Mouse (Mus musculus) limb, embryonic 10.5 days (tissue): Measurements from ENCODE around the gene Myf5. TPM values are rescaled to one million over a fixed set of nuclear protein-coding genes. Genes with fewer than 3 reads are reported as not detected.

ENCODE experiments used
- DNase-seq: peaks from one replicate; pipeline ENCODE4 v3.0.0-alpha.2; 2017; ENCODE audit warnings: low spot score
- H3K27ac ChIP-seq: fragments of 300-500 bp; sonication (generic); 2 replicates; pipeline ENCODE4 v1.5.1; 2016; ENCODE audit warnings: mild to moderate bottlenecking
- H3K27me3 ChIP-seq: fragments of 300-500 bp; sonication (generic); 2 replicates; pipeline ENCODE4 v1.6.1; 2016; ENCODE audit warnings: low read depth, mild to moderate bottlenecking; ENCODE audit not compliant: poor library complexity, severe bottlenecking
- H3K36me3 ChIP-seq: fragments of 300-500 bp; sonication (generic); 2 replicates; pipeline ENCODE4 v1.6.1; 2016; ENCODE audit warnings: mild to moderate bottlenecking, moderate library complexity
- H3K4me1 ChIP-seq: fragments of 300-500 bp; sonication (generic); 2 replicates; pipeline ENCODE4 v1.6.1; 2016
- H3K4me3 ChIP-seq: fragments of 300-500 bp; sonication (generic); 2 replicates; pipeline ENCODE4 v1.5.1; 2016; ENCODE audit warnings: mild to moderate bottlenecking, moderate library complexity
- H3K9me3 ChIP-seq: fragments of 300-500 bp; sonication (generic); replicated peaks from 2 replicates; pipeline ENCODE4 v1.6.1; 2016; ENCODE audit warnings: mild to moderate bottlenecking
- WGBS: fragments of 180-500 bp; shearing (Covaris S2); methylation state at CpG from one replicate; pipeline ENCODE4 v1.1.7; 2016; 5-methylcytosine and 5-hydroxymethylcytosine counted together
- microRNA-seq: library from miRNA; unstranded; fragments of <30 nt; microRNA quantifications from one replicate; pipeline ENCODE4, GENCODE M21; 2017
- polyA plus RNA-seq: library from polyadenylated mRNA; unstranded; fragments of >200 nt; fragmentation: Nextera tagmentation; extraction: Ambion mirVana; gene quantifications from 2 replicates; pipeline ENCODE4 v1.2.1, GENCODE M21; 2016

The Myf5 gene
- polyA plus RNA-seq, 1 experiment from 2014 or later, result 15.1 TPM

GRCm38 (mm10) chr10:107488654-107489315, 2.9 kb upstream of the Myf5 start:
- peaks cover 11% of the 10 kb centered on the region for H3K27me3 ChIP-seq
- H3K27ac ChIP-seq, result no peak overlapping the region
- no peak overlapping the region for H3K4me3 ChIP-seq
- H3K9me3 ChIP-seq, result no peaks in the 10 kb centered on the region
- H3K36me3 ChIP-seq, result no peaks in the 10 kb centered on the region
- WGBS, result 24% methylated on average over 12 of the region's 12 CpGs
- no peak for DNase-seq
- H3K4me1 ChIP-seq, result peaks cover 44% of the 10 kb centered on the region

GRCm38 (mm10) chr10:107486770-107487169, 836 bp upstream of the Myf5 start:
- no peaks in the 10 kb centered on the region for H3K36me3 ChIP-seq
- H3K27ac ChIP-seq, result no peak overlapping the region
- H3K9me3 ChIP-seq, result no peaks in the 10 kb centered on the region
- peaks cover 11% of the 10 kb centered on the region for H3K27me3 ChIP-seq
- peaks cover 36% of the 10 kb centered on the region for H3K4me1 ChIP-seq
- WGBS, result 62% methylated on average over 12 of the region's 12 CpGs
- no peak for DNase-seq
- no peak overlapping the region for H3K4me3 ChIP-seq

GRCm38 (mm10) chr10:107484050-107484449, 1.9 kb downstream of the Myf5 start:
- no peaks in the 10 kb centered on the region for H3K36me3 ChIP-seq
- H3K4me3 ChIP-seq, result peak overlapping the region; percentile 24; the same call in 1 of the 2 replicates
- peaks cover 32% of the 10 kb centered on the region for H3K4me1 ChIP-seq
- 54% methylated on average over 10 of the region's 10 CpGs for WGBS
- no peak overlapping the region for H3K27ac ChIP-seq
- no peaks in the 10 kb centered on the region for H3K9me3 ChIP-seq
- DNase-seq, result no peak
- peaks cover 11% of the 10 kb centered on the region for H3K27me3 ChIP-seq

- WGBS, result 54% methylated on average over 2 of the region's 2 CpGs
- Histone ChIP-seq H3K27me3 (no peaks in the 10 kb centered on the region), H3K36me3 (no peaks in the 10 kb centered on the region), H3K9me3 (no peaks in the 10 kb centered on the region), H3K27ac (no peak overlapping the region), H3K4me3 (no peak overlapping the region), H3K4me1 (no peaks in the 10 kb centered on the region)
- no peak for DNase-seq
These were observed 12.4 kb downstream of the Myf5 start for GRCm38 (mm10) chr10:107473497-107473896.

- Histone ChIP-seq H3K36me3 (no peaks in the 10 kb centered on the region), H3K9me3 (no peaks in the 10 kb centered on the region), H3K27me3 (no peaks in the 10 kb centered on the region), H3K4me3 (no peak overlapping the region), H3K4me1 (no peaks in the 10 kb centered on the region), H3K27ac (no peak overlapping the region)
- no peak for DNase-seq
- 80% methylated on average over 5 of the region's 5 CpGs for WGBS
These were observed 14.2 kb downstream of the Myf5 start for GRCm38 (mm10) chr10:107471712-107472111.

- WGBS, result 91% methylated on average over 7 of the region's 7 CpGs
- no peak for DNase-seq
- H3K4me1 ChIP-seq, result no peaks in the 10 kb centered on the region
These were observed 18.1 kb downstream of the Myf5 start for GRCm38 (mm10) chr10:107467819-107468218.

GRCm38 (mm10) chr10:107449496-107450330, 36.2 kb downstream of the Myf5 start:
- H3K4me3 ChIP-seq, result no peak overlapping the region
- H3K27me3 ChIP-seq, result no peaks in the 10 kb centered on the region
- H3K27ac ChIP-seq, result no peak overlapping the region
- H3K4me1 ChIP-seq, result no peaks in the 10 kb centered on the region
- 89% methylated on average over 5 of the region's 5 CpGs for WGBS
- H3K9me3 ChIP-seq, result no peaks in the 10 kb centered on the region
- no peak for DNase-seq
- no peaks in the 10 kb centered on the region for H3K36me3 ChIP-seq

More at GRCm38 (mm10) chr10:107467819-107468218, 18.1 kb downstream of the Myf5 start:
- Histone ChIP-seq H3K36me3 (no peaks in the 10 kb centered on the region), H3K4me3 (no peak overlapping the region), H3K27ac (no peak overlapping the region), H3K27me3 (no peaks in the 10 kb centered on the region), H3K9me3 (no peaks in the 10 kb centered on the region)

- DNase-seq, result no peak
- H3K36me3 ChIP-seq, result no peaks in the 10 kb centered on the region
- no peaks in the 10 kb centered on the region for H3K4me1 ChIP-seq
- H3K9me3 ChIP-seq, result no peaks in the 10 kb centered on the region
- WGBS, result 13% methylated on average over 4 of the region's 4 CpGs
- H3K27ac ChIP-seq, result no peak overlapping the region
- no peak overlapping the region for H3K4me3 ChIP-seq
- H3K27me3 ChIP-seq, result no peaks in the 10 kb centered on the region
These were observed 43.2 kb downstream of the Myf5 start for GRCm38 (mm10) chr10:107442781-107443180.

- no peak for DNase-seq
- Histone ChIP-seq H3K27me3 (no peaks in the 10 kb centered on the region), H3K4me1 (no peaks in the 10 kb centered on the region), H3K27ac (no peak overlapping the region), H3K9me3 (no peaks in the 10 kb centered on the region), H3K4me3 (no peak overlapping the region), H3K36me3 (no peaks in the 10 kb centered on the region)
- 75% methylated on average over 5 of the region's 5 CpGs for WGBS
These were observed 49.0 kb downstream of the Myf5 start for GRCm38 (mm10) chr10:107436967-107437366.

Small RNA genes lying within 50 kb of the gene (microRNA-seq; reads per million reads assigned to microRNA genes)
- gene Gm44403, result not detected

Other genes with a start within 250 kb of the Myf5 start
- gene Lin7a, start 214.4 kb downstream of the Myf5 start, polyA plus RNA-seq, result 0.45 and 1.0 TPM in 2 replicates
- 0.19 TPM in 1 of 2 replicates, not detected in the other for gene Myf6, start 8.6 kb upstream of the Myf5 start, polyA plus RNA-seq
- 0.09 and 0.11 TPM in 2 replicates for gene Ptprq, start 233.9 kb upstream of the Myf5 start, polyA plus RNA-seq